Mouse (Mus musculus) heart, embryonic 10.5 days (tissue): ENCODE results near the gene Gpr153. TPM values are rescaled to one million over a fixed set of nuclear protein-coding genes. Genes with fewer than 3 reads are reported as not detected.

Experiments used
- DNase-seq: peaks from one replicate; pipeline ENCODE4 v3.0.0-alpha.2; 2017; ENCODE audit warnings: low spot score
- H3K27ac ChIP-seq: fragments of 300-500 bp; sonication (generic); 2 replicates; pipeline ENCODE4 v1.5.1; 2016; ENCODE audit warnings: mild to moderate bottlenecking
- H3K27me3 ChIP-seq: fragments of 300-500 bp; sonication (generic); 2 replicates; pipeline ENCODE4 v1.6.1; 2016; ENCODE audit warnings: mild to moderate bottlenecking; ENCODE audit not compliant: poor library complexity, insufficient read depth, severe bottlenecking
- H3K36me3 ChIP-seq: fragments of 300-500 bp; sonication (generic); 2 replicates; pipeline ENCODE4 v1.6.1; 2016; ENCODE audit warnings: mild to moderate bottlenecking, moderate library complexity
- H3K4me1 ChIP-seq: fragments of 300-500 bp; sonication (generic); 2 replicates; pipeline ENCODE4 v1.6.1; 2016; ENCODE audit warnings: mild to moderate bottlenecking
- H3K4me3 ChIP-seq: fragments of 300-500 bp; sonication (generic); 2 replicates; pipeline ENCODE4 v1.5.1; 2016; ENCODE audit warnings: mild to moderate bottlenecking, moderate library complexity
- H3K9me3 ChIP-seq: fragments of 300-500 bp; sonication (generic); 2 replicates; pipeline ENCODE4 v1.6.1; 2016; ENCODE audit warnings: mild to moderate bottlenecking, moderate library complexity
- WGBS: fragments of 180-500 bp; shearing (Covaris S2); methylation state at CpG from one replicate; pipeline ENCODE4 v1.1.7; 2016; 5-methylcytosine and 5-hydroxymethylcytosine counted together
- polyA plus RNA-seq: library from polyadenylated mRNA; unstranded; fragments of >200 nt; fragmentation: Nextera tagmentation; extraction: Ambion mirVana; gene quantifications from 2 replicates; pipeline ENCODE4 v1.2.1, GENCODE M21; 2016

Gpr153 gene
- polyA plus RNA-seq, 1 experiment from 2014 or later = 6.3 TPM

DNA sequence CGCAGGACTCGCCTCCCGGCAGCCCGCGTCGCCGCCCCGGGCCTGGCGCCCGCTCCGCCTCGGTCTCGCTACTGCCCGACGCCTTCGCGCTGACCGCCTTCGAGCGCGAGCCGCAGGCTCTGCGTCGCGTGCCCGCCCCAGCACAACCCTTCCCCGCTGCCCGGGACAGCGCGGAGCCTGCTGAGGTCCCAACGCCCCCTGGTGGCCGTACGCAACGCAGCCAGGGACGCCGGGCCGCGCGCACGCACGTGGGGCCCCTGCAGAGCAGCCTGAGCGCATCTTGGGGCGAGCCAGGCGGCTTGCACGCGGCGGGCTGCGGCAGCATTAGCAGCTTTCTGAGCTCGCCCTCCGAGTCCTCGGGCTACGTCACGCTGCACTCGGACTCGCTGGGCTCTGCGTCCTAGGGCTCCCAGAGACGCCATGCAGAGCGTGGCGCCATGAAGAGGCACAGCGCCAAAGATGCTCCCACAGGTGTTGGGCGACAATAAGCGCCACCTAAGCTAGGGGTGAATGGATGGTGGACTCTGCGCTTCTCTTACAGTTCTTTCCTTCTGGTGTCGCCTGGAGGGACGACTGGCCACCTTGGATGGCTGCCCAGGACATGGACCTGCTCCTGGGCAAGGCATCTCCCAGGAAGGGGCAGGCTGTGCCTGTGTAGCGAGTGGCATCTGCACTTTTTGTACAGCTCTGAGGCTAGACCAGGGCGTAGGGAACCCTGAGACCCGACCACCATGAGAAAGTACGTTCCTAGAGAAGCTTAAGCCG is 9.3 kb downstream of the Gpr153 start:
- H3K27me3 ChIP-seq = peaks cover 96% of the 10 kb centered on the region
- WGBS = 3% methylated on average over 70 of the region's 70 CpGs

DNA sequence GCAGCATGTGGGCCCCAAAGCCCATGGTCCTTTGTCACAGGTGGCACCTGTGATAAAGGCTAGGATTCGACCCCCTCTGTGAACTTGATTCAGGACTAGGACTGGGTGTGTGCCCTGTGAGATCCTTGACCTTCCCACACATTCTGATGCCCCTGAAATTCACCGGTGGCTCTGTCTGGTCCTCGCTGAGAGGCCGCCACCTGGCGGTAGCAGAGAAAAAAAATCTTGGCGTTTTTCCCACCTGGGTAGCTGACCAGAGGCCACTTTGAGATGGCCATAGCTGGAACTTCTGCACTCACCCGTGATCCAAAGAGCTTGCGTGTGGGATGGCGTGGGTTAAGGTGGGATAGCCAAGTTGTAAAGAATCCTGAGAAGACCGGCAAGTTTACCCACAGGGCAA is 11.5 kb downstream of the Gpr153 start:
- no peaks in the 10 kb centered on the region for H3K9me3 ChIP-seq
- 3% methylated on average over 10 of the region's 10 CpGs for WGBS
- peaks cover 2% of the 10 kb centered on the region; the same call in 1 of the 2 replicates for H3K36me3 ChIP-seq
- peaks cover 28% of the 10 kb centered on the region for H3K4me1 ChIP-seq
- H3K27ac ChIP-seq = no peak overlapping the region
- DNase-seq = no peak
- H3K4me3 ChIP-seq = no peak overlapping the region
- H3K27me3 ChIP-seq = peaks cover 93% of the 10 kb centered on the region

More for the DNA sequence above, 9.3 kb downstream of the Gpr153 start:
- H3K27ac ChIP-seq = peak overlapping the region; percentile 45
- H3K4me3 ChIP-seq = peak overlapping the region; percentile 49
- peaks cover 11% of the 10 kb centered on the region; the same call in 1 of the 2 replicates for H3K36me3 ChIP-seq
- peaks cover 22% of the 10 kb centered on the region for H3K4me1 ChIP-seq
- no peaks in the 10 kb centered on the region for H3K9me3 ChIP-seq
- peak; percentile 90 for DNase-seq

GRCm38 (mm10) chr4:152286183-152286582 is 12.2 kb downstream of the Gpr153 start:
- no peak for DNase-seq
- Histone ChIP-seq H3K4me3 (0 out of 2 replicates have a peak overlapping the region, but pooled peaks have one; percentile 15), H3K4me1 (peaks cover 33% of the 10 kb centered on the region), H3K36me3 (0 out of 2 replicates have a peak, but pooled peaks cover 2% of the 10 kb centered on the region), H3K27me3 (peaks cover 93% of the 10 kb centered on the region), H3K27ac (no peak overlapping the region), H3K9me3 (no peaks in the 10 kb centered on the region)
- whole genome bisulfite sequencing = 3% methylated on average over 32 of the region's 32 CpGs

- peaks cover 33% of the 10 kb centered on the region for H3K4me1 ChIP-seq
- 7% methylated on average over 26 of the region's 26 CpGs for WGBS
- no peaks in the 10 kb centered on the region for H3K9me3 ChIP-seq
- H3K27me3 ChIP-seq = peaks cover 93% of the 10 kb centered on the region
- H3K4me3 ChIP-seq = no peak overlapping the region
- 0 out of 2 replicates have a peak, but pooled peaks cover 2% of the 10 kb centered on the region for H3K36me3 ChIP-seq
- DNase-seq = no peak
- H3K27ac ChIP-seq = no peak overlapping the region
Measured at GRCm38 (mm10) chr4:152286887-152287286, 12.9 kb downstream of the Gpr153 start.

DNA sequence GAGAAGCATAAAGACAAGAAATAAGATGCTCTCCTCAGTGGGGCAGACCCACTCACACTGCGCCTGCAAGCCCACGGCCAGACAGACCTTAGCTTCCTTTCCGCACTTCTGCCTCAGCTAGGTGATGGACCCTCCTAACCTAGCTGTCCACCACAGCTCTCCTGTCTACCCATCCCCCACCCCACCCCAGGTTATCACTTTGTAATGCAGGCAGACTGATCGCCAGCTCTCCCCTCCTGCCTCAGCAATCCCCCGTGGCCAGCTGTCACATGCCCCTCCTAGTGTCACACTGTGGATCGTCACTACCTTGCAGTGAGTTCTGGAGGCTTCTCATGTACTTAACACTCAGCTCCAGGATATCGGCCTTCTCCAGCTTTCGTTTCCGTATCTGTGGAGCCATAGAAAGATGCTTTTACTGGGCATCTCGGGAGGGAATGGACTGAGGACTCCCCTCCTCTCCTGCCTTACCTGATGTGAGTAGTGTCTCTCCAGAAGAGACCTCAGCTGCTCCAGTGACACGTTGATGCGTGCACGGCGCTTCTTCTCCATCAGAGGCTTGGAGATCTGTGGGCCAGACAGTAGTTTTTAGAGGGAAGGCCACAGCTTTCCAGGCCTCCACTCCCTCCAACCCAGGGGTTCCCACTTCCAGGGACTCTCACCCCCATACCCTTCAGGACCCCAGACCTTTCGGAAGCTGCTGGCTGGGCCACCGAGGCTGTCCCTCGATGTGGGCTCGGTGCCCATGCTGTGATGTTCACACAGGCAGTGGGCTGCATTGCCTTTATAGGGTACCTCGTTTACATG is 13.5 kb downstream of the Gpr153 start:
- Histone ChIP-seq H3K4me1 (peaks cover 32% of the 10 kb centered on the region), H3K4me3 (no peak overlapping the region; the same call in 1 of the 2 replicates), H3K36me3 (no peaks in the 10 kb centered on the region), H3K9me3 (no peaks in the 10 kb centered on the region), H3K27ac (no peak overlapping the region), H3K27me3 (peaks cover 93% of the 10 kb centered on the region)
- 17% methylated on average over 19 of the region's 19 CpGs for WGBS
- DNase-seq = no peak

GRCm38 (mm10) chr4:152288398-152288945 is 14.4 kb downstream of the Gpr153 start:
- no peaks in the 10 kb centered on the region for H3K36me3 ChIP-seq

DNA sequence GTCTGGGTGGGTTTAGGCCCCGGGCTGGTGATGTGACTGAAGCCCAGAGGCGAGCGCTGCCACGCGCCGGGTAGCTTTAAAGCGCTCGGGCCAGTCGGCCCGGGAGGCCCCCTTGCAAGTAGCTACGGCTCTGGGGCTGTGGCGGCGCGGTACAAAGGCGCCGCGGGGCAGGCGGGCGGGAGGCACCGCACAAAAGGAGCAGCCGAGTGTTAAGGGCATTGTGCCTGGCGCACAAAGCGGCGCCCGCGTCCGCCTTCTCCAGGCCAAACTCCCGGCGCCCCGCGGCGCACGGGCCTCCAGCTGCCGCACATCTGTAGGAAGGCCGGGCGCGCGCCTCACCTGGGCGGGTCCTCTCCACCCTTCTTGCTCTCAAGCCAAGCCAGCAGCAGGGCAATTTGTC is 16.4 kb downstream of the Gpr153 start:
- Histone ChIP-seq H3K27me3 (peaks cover 93% of the 10 kb centered on the region), H3K36me3 (no peaks in the 10 kb centered on the region), H3K27ac (no peak overlapping the region), H3K9me3 (no peaks in the 10 kb centered on the region), H3K4me3 (peak overlapping the region; percentile 22), H3K4me1 (peaks cover 29% of the 10 kb centered on the region)
- WGBS = 1% methylated on average over 37 of the region's 39 CpGs
- no peak for DNase-seq

More at GRCm38 (mm10) chr4:152288398-152288945, 14.4 kb downstream of the Gpr153 start:
- Histone ChIP-seq H3K4me1 (peaks cover 23% of the 10 kb centered on the region), H3K27ac (no peak overlapping the region), H3K4me3 (no peak overlapping the region), H3K9me3 (no peaks in the 10 kb centered on the region), H3K27me3 (peaks cover 93% of the 10 kb centered on the region)
- WGBS = 57% methylated on average over 18 of the region's 18 CpGs
- no peak for DNase-seq

- Histone ChIP-seq H3K9me3 (no peaks in the 10 kb centered on the region), H3K4me3 (no peak overlapping the region), H3K27me3 (peaks cover 90% of the 10 kb centered on the region), H3K36me3 (no peaks in the 10 kb centered on the region), H3K4me1 (peaks cover 34% of the 10 kb centered on the region), H3K27ac (no peak overlapping the region)
- WGBS = 25% methylated on average over 11 of the region's 11 CpGs
- no peak for DNase-seq
Measured at GRCm38 (mm10) chr4:152290991-152291390, 17.0 kb downstream of the Gpr153 start.

- Histone ChIP-seq H3K36me3 (no peaks in the 10 kb centered on the region), H3K27me3 (peaks cover 85% of the 10 kb centered on the region), H3K4me3 (peak within 1 kb of the TSS; percentile 22), H3K4me1 (peaks cover 34% of the 10 kb centered on the region), H3K9me3 (no peaks in the 10 kb centered on the region), H3K27ac (no peak within 1 kb of the TSS)
- WGBS = 33% methylated on average over 6 of the region's 6 CpGs
- DNase-seq = no peak
Measured at GRCm38 (mm10) chr4:152291562-152291961, 17.5 kb downstream of the Gpr153 start, which contains the start of gene Hes3. Hes3 (minus strand) TSS chr4:152291662.

GRCm38 (mm10) chr4:152292102-152292765 is 18.2 kb downstream of the Gpr153 start:
- Histone ChIP-seq H3K36me3 (no peaks in the 10 kb centered on the region), H3K4me1 (peaks cover 31% of the 10 kb centered on the region), H3K9me3 (no peaks in the 10 kb centered on the region), H3K27me3 (peaks cover 78% of the 10 kb centered on the region), H3K27ac (no peak overlapping the region), H3K4me3 (no peak overlapping the region)
- no peak for DNase-seq
- WGBS = 47% methylated on average over 12 of the region's 12 CpGs

GRCm38 (mm10) chr4:152294188-152294929 is 20.3 kb downstream of the Gpr153 start:
- Histone ChIP-seq H3K4me3 (no peak overlapping the region), H3K4me1 (peaks cover 49% of the 10 kb centered on the region), H3K9me3 (no peaks in the 10 kb centered on the region), H3K27ac (no peak overlapping the region), H3K36me3 (no peaks in the 10 kb centered on the region), H3K27me3 (peaks cover 63% of the 10 kb centered on the region)
- 46% methylated on average over 10 of the region's 10 CpGs for WGBS
- no peak for DNase-seq

DNA sequence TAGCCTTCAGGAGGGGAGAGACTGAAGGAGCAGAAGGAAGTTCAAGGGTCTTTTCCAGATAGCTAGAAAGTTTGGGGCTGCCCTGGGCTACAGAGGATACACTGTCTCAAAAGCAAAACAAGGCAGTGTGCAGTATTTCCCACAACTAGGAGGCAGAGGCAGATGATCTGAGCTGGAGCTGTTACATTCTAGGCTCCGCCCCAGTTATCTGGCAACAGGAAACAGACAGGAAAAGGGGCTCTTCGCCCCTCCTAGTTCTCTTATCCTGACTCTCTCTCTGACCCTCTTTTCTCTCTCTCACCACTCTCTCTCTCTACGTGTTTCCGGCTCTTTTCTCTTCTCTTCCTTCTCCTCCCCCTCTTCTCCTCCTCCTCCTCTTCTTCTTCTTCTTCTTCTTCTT is 21.9 kb downstream of the Gpr153 start:
- H3K27me3 ChIP-seq = peaks cover 48% of the 10 kb centered on the region
- peaks cover 14% of the 10 kb centered on the region for H3K36me3 ChIP-seq
- H3K27ac ChIP-seq = peak overlapping the region; percentile 60; the same call in 1 of the 2 replicates
- 26% methylated on average over 4 of the region's 4 CpGs for WGBS
- H3K4me3 ChIP-seq = peak overlapping the region; percentile 92
- DNase-seq = peak; percentile 85
- H3K4me1 ChIP-seq = peaks cover 38% of the 10 kb centered on the region
- no peaks in the 10 kb centered on the region for H3K9me3 ChIP-seq
